Mouse (Mus musculus) urinary bladder, postnatal 4 days (tissue): ENCODE measurements around the gene Pla2g2e.
"Not testable (repeated sequence)": the region's sequence is repeated elsewhere in the genome, so short reads cannot be mapped to it uniquely, and the experiment has no call there.

Source experiments
- DNase-seq, 2 experiments: peaks; one replicate each; pipeline ENCODE4 v3.0.0; 2021 to 2022; ENCODE audit warnings: low spot score in 2 of 2

Pla2g2e gene

DNA sequence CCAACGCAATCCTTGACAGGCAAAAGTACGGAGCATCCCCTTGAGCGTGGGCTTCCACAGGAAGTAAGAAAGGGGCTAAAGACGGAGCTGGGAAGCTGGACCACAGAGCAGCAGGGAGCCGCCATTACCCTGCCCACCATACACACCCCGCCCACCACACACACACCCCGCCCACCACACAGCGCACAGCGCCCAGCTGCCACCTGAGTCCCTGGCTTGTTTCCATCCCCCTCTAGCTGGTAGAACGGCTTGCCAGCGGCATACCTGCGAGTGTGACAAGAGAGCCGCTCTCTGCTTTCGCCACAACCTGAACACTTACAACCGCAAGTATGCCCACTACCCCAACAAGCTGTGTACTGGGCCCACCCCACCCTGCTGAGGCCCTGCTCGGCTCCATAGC lies 4.4 kb downstream of the Pla2g2e start:
- no peak for DNase-seq

DNA sequence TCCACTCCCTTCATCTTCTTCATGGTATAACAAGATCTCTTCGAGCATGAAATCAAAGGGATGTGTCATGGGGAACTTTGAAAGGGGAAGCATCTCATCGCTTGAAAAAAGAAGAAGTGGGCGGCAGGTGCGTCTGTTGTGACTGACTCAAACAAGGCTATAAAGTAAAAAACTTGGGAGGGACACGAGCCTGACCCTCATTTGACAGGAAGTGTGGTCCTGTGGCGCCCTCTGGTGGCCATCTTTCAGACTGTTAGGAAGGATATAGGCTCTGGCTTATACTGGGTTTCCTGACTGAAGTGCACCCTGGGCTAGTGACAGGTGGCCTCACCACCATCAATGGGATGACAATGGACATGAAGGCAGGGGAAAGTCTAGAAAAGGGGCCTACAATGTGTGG lies 6.5 kb downstream of the Pla2g2e start:
- peak; percentile 70 to 90 for DNase-seq

DNA sequence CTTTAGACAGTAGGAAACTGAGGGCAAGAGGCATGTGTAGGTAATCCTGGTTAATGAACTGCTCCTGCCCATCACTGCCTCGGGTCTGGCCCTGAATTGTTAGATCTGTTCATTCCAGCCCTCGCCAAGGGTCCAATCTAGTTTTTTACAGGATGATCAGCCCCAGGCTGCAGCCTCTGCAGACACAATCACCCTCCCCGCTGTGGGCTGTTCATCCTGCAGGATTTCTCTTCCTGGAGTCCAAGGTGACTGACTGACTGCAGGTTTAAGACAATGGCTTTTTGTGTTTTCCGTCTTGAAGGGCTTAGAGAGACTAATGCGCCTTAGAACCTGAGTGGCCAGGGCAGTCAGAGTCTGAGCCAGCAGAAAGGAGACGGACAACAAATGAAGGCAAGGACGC lies 11.4 kb downstream of the Pla2g2e start:
- no peak for DNase-seq

GRCm38 (mm10) chr4:138889635-138890034 lies 11.9 kb downstream of the Pla2g2e start:
- DNase-seq: peak in 1 of 2 experiments; percentile 47

GRCm38 (mm10) chr4:138892655-138893054 lies 14.9 kb downstream of the Pla2g2e start:
- no peak for DNase-seq

DNA sequence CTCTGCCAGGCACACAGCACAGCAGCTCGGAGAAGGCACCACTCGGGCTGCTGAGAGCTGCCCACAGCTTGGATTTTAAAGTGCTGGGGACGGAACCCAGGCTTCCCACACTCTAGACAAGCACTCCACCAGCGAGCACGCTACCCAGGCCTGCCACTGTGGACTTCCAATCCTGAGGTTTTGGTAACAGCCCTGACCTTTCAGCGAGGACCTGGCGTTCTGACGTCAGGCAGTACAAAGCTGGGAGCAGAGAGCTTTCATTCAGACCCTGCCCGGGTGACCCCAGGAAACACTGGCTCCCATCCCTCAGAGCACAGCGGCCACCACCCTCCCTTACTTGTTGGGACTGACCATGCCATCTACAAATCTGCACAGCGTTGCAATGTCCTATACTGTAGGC lies 16.0 kb downstream of the Pla2g2e start:
- DNase-seq: not testable (repeated sequence)

DNA sequence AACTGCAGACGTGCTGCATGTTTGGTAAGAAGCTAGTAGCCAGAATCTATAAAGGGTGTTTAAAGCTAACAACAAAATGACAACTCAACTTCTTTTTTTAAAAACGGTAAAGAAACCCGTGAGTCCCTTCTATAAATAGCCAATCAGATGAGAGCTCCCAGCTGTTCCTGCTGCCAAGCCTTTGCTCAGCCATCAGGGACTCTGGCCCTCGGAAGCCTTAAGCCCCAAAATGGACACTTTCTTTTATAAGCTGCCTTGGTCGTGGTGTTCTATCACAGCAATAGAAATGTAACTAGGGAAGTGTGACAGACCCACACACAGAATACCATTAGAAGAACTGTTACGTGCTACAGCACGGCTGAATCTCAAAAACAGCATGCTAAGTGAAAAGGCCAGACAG lies 21.6 kb downstream of the Pla2g2e start:
- no peak for DNase-seq

DNA sequence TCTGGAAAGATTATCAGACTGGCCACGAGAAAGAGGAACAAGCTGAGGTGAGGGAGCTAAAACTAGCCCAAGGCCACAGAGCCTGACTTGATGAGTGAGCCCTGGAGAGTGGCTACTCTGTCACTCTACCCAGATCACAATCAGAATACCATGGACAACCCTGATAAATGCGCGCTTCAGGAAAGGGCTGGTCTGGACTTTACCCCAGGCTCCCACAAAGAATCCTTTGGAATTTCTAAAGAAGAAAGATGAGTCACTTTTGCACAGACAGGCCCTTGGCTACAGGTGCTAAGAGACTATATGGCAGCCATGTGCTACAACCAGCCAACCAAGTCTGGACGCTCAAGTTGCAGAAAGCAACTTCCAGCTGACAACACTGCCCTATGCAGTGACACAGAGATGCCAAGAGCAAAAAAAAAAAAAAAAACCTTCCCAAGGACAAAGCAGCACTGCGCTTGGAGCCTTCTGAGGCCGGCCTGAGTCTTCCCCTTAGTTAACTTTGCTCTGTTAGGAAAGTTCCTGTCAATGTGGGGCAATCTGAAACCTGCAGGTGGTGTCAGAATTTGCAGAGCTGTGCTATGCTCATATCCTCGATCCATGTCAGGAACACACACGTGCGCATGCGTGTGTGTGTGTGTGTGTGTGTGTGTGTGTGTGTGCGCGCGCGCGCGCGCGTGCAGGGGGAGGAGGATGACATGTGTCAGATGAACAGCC lies 28.0 kb downstream of the Pla2g2e start:
- no peak for DNase-seq

DNA sequence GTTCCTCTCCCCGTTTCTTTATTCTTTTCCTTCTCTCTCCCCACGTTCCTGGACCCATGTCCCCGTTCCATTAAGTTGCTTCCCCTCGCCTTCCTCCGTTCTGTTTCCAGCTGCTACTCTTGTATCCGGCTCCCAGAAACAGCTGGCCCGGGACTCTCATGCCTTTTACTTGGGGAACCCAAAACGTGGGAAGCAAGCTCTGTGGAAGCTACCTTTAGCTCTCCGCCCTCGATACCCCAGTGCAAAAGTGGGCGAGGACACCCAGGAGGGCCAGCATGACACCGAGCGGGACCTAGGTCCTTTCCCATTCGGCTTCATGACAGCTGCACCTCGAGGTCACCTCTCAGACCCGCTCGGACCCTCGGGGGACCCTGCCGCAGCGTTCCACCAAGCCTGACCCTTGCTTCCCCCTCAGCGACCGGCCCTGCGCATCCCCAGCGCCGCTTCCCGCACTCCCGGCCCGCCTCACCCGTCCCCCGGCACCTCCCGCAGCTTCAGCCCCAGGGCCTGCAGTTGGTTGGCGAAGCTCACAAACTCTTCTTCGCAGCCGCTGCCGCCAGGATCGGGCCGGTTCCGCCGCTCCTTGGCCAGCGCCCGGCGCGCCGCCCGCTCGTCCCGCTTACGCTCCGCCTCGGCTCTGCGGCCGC lies 35.5 kb downstream of the Pla2g2e start:
- DNase-seq: peak in 1 of 2 experiments; percentile 29

- peak; percentile 93 to 94 for DNase-seq
Measured at GRCm38 (mm10) chr4:138913797-138914196, 36.1 kb downstream of the Pla2g2e start, which contains the start of gene Otud3. Gene Otud3, minus strand, starts transcription at chr4:138913945.

GRCm38 (mm10) chr4:138917282-138917681 lies 39.5 kb downstream of the Pla2g2e start:
- DNase-seq: no peak

GRCm38 (mm10) chr4:138921254-138922130 lies 43.8 kb downstream of the Pla2g2e start:
- no peak for DNase-seq

- peak; percentile 89 to 97 for DNase-seq
Measured at GRCm38 (mm10) chr4:138922131-138922459, 44.4 kb downstream of the Pla2g2e start.

GRCm38 (mm10) chr4:138925561-138925960 lies 47.8 kb downstream of the Pla2g2e start:
- no peak for DNase-seq
